Mouse (Mus musculus) megakaryocyte, embryonic 14.5 days (primary cell): ENCODE measurements around the gene Gpatch3.

Experiments used
- FLI1 ChIP-seq: IDR thresholded peaks from 2 replicates; pipeline ENCODE4 v1.6.1; 2012; ENCODE audit warnings: low read length, inconsistent platforms, mixed read lengths
- GATA1 ChIP-seq: IDR thresholded peaks from 3 replicates; pipeline ENCODE4 v1.6.1; 2012; ENCODE audit warnings: mixed read lengths, low read length, inconsistent platforms, borderline replicate concordance

DNA sequence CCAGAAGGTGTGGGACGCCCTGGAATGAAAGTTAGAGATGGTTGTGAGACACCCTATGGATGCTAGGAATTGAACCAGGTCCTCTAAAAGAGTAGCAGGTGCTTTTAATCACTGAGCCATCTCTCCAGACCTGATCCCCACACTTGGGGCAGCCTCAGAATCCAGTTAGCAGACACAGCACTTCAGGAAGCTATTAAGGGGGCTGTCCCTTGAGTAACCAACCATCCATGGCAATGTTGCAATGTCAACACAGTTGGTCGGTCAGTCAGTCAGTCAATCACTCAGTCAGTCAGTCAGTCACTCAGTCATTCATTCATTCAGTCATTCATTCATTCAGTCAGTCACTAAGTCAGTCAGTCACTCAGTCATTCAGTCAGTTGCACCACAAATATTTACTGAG, 54.0 kb downstream of the Gpatch3 start:
- TF ChIP-seq GATA1 (no peak), FLI1 (no peak)
